Mouse (Mus musculus): ENCODE results near the gene Sgk2. TPM values are rescaled to one million over a fixed set of nuclear protein-coding genes. Genes with fewer than 3 reads are reported as not detected.

Sgk2 gene
- polyA plus RNA-seq, 1 experiment from 2014 or later: not detected

DNA sequence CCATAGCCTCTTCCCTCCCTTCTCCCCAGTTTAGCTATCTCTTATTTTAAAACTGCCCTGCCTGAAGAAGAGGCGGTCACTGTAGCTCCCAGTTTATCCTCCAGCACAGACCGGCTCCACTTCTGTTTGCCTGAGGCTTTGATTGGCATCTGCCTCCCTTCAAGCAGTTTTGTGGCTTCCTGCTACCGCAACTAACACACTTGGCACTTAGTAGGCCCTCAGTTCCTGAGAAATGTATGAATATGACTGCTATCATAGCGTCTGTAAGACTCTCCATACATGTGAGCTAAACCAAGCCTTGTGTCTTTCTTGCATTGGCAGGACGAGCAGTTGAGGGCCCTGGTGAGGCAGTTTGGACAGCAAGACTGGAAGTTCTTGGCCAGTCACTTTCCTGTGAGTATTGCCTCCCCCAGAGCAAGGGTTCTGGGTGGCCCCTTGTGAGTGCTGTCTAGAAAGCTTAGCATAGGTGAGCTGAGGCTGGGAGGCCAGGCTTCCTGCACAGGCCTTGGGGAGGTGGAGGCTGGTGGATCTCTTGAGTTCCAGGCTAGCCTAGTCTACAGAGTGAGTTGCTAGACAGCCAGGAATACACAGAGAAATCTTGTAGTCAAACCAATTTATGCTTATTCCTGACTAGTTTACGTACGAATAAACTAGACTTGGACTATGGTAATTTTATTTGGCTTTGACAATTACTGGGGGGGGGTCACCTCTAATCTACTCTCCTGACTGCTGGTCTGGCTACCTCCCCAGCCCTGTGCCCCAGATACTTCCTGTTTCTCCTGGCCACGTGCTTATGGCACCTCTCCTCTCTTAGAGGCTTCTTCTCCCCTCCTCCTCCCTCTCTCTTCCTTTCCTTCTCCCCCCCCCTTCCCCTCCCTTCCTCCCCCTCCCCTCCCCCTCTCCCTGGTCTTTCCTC is 74.3 kb downstream of the Sgk2 start:
- Histone ChIP-seq H3K9me3 (ENCODE audit: control insufficient read depth, low read length) (no peaks in the 10 kb centered on the region), H3K27me3 (replicated peaks; ENCODE audit: control insufficient read depth, insufficient read depth, low read length) (no peaks in the 10 kb centered on the region), H3K4me2 (ENCODE audit: low read length) (no peak overlapping the region), H3K4me1 (replicated peaks; ENCODE audit: control insufficient read depth, insufficient read depth, low read length) (no peaks in the 10 kb centered on the region), H3K4me3 (replicated peaks; ENCODE audit: low read length) (no peak overlapping the region), H3K27ac (ENCODE audit: low read length) (no peak overlapping the region), H3K9ac (replicated peaks; ENCODE audit: low read depth, low read length) (no peak overlapping the region), H3K36me3 (ENCODE audit: control insufficient read depth, insufficient read depth) (no peaks in the 10 kb centered on the region)
- ATAC-seq: no peak
- 85% methylated on average over 8 of the region's 8 CpGs for WGBS

DNA sequence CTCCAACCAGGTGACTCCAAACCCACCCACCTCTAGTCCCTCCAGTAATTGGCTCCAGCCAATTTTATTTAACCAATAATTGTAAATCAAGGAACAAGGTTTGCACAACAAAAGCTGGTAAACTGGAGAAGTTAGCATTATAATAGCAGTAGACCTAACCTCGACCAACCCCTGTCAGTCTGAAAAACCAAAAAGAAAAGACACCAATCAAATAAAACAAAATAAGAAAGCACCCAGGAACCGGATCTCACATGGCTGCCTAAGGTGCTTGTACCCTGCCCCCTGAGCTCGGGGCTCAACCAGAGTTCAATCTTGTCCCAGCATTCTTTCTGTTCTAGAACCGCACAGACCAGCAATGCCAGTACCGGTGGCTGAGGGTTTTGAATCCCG is 75.0 kb downstream of the Sgk2 start:
- H3K9me3 ChIP-seq (ENCODE audit: control insufficient read depth, low read length): no peaks in the 10 kb centered on the region
- no peaks in the 10 kb centered on the region for H3K36me3 ChIP-seq (ENCODE audit: control insufficient read depth, insufficient read depth)
- no peak for ATAC-seq
- H3K27ac ChIP-seq (ENCODE audit: low read length): no peak overlapping the region
- H3K4me2 ChIP-seq (ENCODE audit: low read length): no peak overlapping the region
- H3K4me3 ChIP-seq (replicated peaks; ENCODE audit: low read length): no peak overlapping the region
- H3K4me1 ChIP-seq (replicated peaks; ENCODE audit: control insufficient read depth, insufficient read depth, low read length): no peaks in the 10 kb centered on the region
- H3K9ac ChIP-seq (replicated peaks; ENCODE audit: low read depth, low read length): no peak overlapping the region
- 63% methylated on average over 6 of the region's 6 CpGs for WGBS
- no peaks in the 10 kb centered on the region for H3K27me3 ChIP-seq (replicated peaks; ENCODE audit: control insufficient read depth, insufficient read depth, low read length)

Other genes starting within 250 kb of the Sgk2 start
- 155 and 168 TPM in 2 replicates for gene Srsf6, start 55.8 kb upstream of the Sgk2 start, polyA plus RNA-seq (2015; fragmentation: Nextera tagmentation; extraction: Ambion mirVana)
- gene L3mbtl1, start 43.9 kb upstream of the Sgk2 start, polyA plus RNA-seq (2015; fragmentation: Nextera tagmentation; extraction: Ambion mirVana): 0.96 and 2.1 TPM in 2 replicates
- 38.0 and 38.1 TPM in 2 replicates for gene Ift52, start 30.0 kb downstream of the Sgk2 start, polyA plus RNA-seq (2015; fragmentation: Nextera tagmentation; extraction: Ambion mirVana)
- gene Mybl2, start 67.4 kb downstream of the Sgk2 start, polyA plus RNA-seq (2015; fragmentation: Nextera tagmentation; extraction: Ambion mirVana): 9.9 and 10.9 TPM in 2 replicates
- not detected in 2 replicates for gene Gtsf1l, start 100.5 kb downstream of the Sgk2 start, polyA plus RNA-seq (2015; fragmentation: Nextera tagmentation; extraction: Ambion mirVana)
- gene Tox2, start 215.8 kb downstream of the Sgk2 start, polyA plus RNA-seq (2015; fragmentation: Nextera tagmentation; extraction: Ambion mirVana): 17.6 and 22.9 TPM in 2 replicates

All from forebrain, embryonic 16.5 days (tissue).